Mouse (Mus musculus): ENCODE measurements at regions not wholly inside any gene's neighbourhood (a gene's known extent, or its start where the extent isn't known, plus 50 kb on each side); places are given as distances from the start of the nearest gene placed in this dataset.

- TF ChIP-seq GATA4 (IDR thresholded peaks at IDR 0.05; ENCODE audit: insufficient replicate concordance, low read length): no peak
These were observed 126.2 kb upstream of the Smim15 start for GRCm38 (mm10) chr13:107918065-107918464.

GRCm38 (mm10) chr13:107917564-107917963 is 126.7 kb upstream of the Smim15 start:
- TF ChIP-seq GATA4 (IDR thresholded peaks at IDR 0.05; ENCODE audit: insufficient replicate concordance, low read length): no peak

GRCm38 (mm10) chr13:107910125-107910524 is 134.1 kb upstream of the Smim15 start:
- TF ChIP-seq GATA4 (IDR thresholded peaks at IDR 0.05; ENCODE audit: insufficient replicate concordance, low read length): no peak

GRCm38 (mm10) chr13:107909343-107910067 is 134.7 kb upstream of the Smim15 start:
- no peak for TF ChIP-seq GATA4 (IDR thresholded peaks at IDR 0.05; ENCODE audit: insufficient replicate concordance, low read length)

GRCm38 (mm10) chr13:107907966-107908365 is 136.3 kb upstream of the Smim15 start:
- no peak for TF ChIP-seq GATA4 (IDR thresholded peaks at IDR 0.05; ENCODE audit: insufficient replicate concordance, low read length)

GRCm38 (mm10) chr13:107904851-107905250 is 139.4 kb upstream of the Smim15 start:
- no peak for TF ChIP-seq GATA4 (IDR thresholded peaks at IDR 0.05; ENCODE audit: insufficient replicate concordance, low read length)

GRCm38 (mm10) chr13:107904051-107904740 is 140.1 kb upstream of the Smim15 start:
- no peak for TF ChIP-seq GATA4 (IDR thresholded peaks at IDR 0.05; ENCODE audit: insufficient replicate concordance, low read length)

- peak; percentile 67; the same call in 1 of the 2 replicates for TF ChIP-seq GATA4 (IDR thresholded peaks at IDR 0.05; ENCODE audit: insufficient replicate concordance, low read length)
These were observed 140.9 kb upstream of the Smim15 start for GRCm38 (mm10) chr13:107903150-107903959.

GRCm38 (mm10) chr13:107902800-107903149 is 141.5 kb upstream of the Smim15 start:
- TF ChIP-seq GATA4 (IDR thresholded peaks at IDR 0.05; ENCODE audit: insufficient replicate concordance, low read length): no peak

GRCm38 (mm10) chr13:107899600-107900229 is 144.5 kb upstream of the Smim15 start:
- no peak for TF ChIP-seq GATA4 (IDR thresholded peaks at IDR 0.05; ENCODE audit: insufficient replicate concordance, low read length)

GRCm38 (mm10) chr13:107897646-107898045 is 146.6 kb upstream of the Smim15 start:
- TF ChIP-seq GATA4 (IDR thresholded peaks at IDR 0.05; ENCODE audit: insufficient replicate concordance, low read length): no peak

GRCm38 (mm10) chr13:107897184-107897583 is 147.1 kb upstream of the Smim15 start:
- no peak for TF ChIP-seq GATA4 (IDR thresholded peaks at IDR 0.05; ENCODE audit: insufficient replicate concordance, low read length)

- TF ChIP-seq GATA4 (IDR thresholded peaks at IDR 0.05; ENCODE audit: insufficient replicate concordance, low read length): no peak
These were observed 150.6 kb upstream of the Smim15 start for GRCm38 (mm10) chr13:107893581-107894183.

- TF ChIP-seq GATA4 (IDR thresholded peaks at IDR 0.05; ENCODE audit: insufficient replicate concordance, low read length): no peak
These were observed 151.2 kb upstream of the Smim15 start for GRCm38 (mm10) chr13:107893081-107893480.

- no peak for TF ChIP-seq GATA4 (IDR thresholded peaks at IDR 0.05; ENCODE audit: insufficient replicate concordance, low read length)
These were observed 152.3 kb upstream of the Smim15 start for GRCm38 (mm10) chr13:107891946-107892345.
